Mouse (Mus musculus) common myeloid progenitor, adult 5-6 weeks (primary cell): ENCODE data around the gene Snrpa1. TPM values are rescaled to one million over a fixed set of nuclear protein-coding genes. Genes with fewer than 3 reads are reported as not detected.

Source experiments
- ATAC-seq: replicated peaks from 2 replicates; pipeline ENCODE4 v1.8.0; 2016; ENCODE audit warnings: low read depth, mild to moderate bottlenecking, moderate TSS enrichment, inconsistent platforms; ENCODE audit not compliant: poor library complexity, severe bottlenecking
- total RNA-seq: library from RNA; stranded (forward); fragments of 200-1000, 187-1606 nt; gene quantifications from 2 replicates; pipeline ENCODE4 v1.2.3, GENCODE M21; 2017

Snrpa1 gene
- total RNA-seq, 1 experiment from 2014 or later: 149 TPM

- no peak for ATAC-seq
Observed at GRCm38 (mm10) chr7:66076411-66076810, 17.6 kb downstream of the Snrpa1 start.

- ATAC-seq: peak; percentile 98
Observed at GRCm38 (mm10) chr7:66079364-66080230, 20.8 kb downstream of the Snrpa1 start, which contains the start of gene Selenos. TSS of gene Selenos (plus strand) at chr7:66079649.

GRCm38 (mm10) chr7:66080231-66080613 is 21.4 kb downstream of the Snrpa1 start:
- peak; percentile 27; the same call in 1 of the 2 replicates for ATAC-seq

DNA sequence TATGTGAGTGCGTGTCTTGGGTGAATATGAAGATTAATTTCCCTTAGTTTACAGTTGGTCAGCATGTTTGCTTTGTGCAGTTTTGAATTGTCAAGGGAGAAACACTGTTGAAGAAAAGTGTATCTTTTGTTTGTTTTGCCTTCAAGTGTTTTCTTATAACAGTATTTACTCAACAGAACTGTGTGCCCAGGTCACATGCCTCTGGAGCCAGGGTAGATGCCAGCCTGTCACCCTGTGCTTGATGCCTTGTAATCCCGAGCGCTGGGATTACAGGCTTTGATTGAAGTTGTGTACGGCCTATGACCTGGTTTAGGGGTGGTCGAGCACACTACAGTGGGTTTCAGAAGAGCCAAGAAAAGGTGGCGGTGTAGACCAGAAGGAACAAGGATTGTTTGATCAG is 25.0 kb downstream of the Snrpa1 start:
- no peak for ATAC-seq

DNA sequence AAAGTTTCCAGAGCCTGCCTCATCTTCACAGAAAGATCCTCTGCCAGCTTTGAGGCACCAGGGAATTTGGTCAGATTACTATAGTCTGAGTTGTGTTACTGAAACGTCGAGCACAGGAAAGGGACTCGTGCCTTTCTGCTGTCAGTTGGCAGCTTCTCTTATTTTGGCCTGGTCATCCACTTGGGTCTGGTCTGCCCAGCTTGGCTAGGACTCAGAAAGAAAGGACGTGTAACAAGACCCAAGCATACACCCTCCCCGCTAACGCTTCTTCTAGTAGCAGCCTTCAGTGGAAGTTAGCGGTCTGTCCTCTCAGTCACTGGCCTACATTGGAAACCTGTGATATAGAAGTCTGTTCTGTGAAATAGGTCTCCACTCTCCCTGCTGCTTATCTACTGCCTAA is 25.7 kb downstream of the Snrpa1 start:
- no peak for ATAC-seq

- ATAC-seq: no peak
Observed at GRCm38 (mm10) chr7:66087652-66088051, 28.8 kb downstream of the Snrpa1 start.

GRCm38 (mm10) chr7:66088077-66088476 is 29.3 kb downstream of the Snrpa1 start:
- ATAC-seq: no peak

DNA sequence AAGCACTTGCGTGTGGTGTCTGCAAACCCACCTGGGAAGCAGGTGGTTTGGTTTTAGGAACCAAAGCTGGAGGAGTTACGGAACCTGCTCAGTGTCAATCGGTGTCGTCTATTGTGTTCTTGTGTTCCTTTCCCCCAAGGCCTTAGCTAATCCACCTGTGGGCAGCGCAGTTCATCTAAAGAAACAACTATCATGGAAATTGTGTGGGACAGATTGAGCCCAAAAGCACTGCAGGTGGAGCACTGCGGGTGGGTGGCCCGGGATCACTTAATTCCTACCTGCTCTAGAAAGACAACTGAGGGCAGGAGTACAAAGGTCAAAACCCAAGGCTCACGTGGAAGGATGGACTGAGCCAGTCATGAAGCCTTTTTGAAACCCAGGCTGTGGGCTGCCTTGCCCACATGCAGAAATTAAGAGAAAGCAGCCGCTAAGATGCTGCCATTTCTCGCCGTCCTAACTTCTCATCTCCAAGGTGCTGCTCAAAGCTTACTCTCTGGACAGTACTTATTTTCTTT is 31.9 kb downstream of the Snrpa1 start:
- ATAC-seq: no peak

DNA sequence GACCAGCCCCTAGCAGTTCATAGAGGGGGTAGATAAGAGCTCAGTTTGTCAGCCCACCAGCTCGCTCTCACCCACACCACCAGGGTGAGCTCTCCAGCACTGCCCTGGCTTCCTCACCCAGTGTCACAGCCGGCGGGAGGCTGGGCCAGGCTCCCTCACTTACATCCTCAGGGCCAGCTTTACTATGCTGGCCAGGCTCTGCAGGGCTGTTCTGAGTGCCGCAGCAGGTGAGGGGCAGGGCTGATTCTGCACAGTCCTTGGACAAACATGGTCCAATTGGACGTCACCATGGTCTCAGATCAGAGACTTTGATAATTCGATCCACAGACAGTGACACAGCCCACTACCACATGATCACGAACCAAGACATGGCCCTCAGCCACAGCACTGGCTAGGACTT is 32.8 kb downstream of the Snrpa1 start:
- ATAC-seq: no peak

- ATAC-seq: no peak
Observed at GRCm38 (mm10) chr7:66092656-66093055, 33.9 kb downstream of the Snrpa1 start.

- ATAC-seq: no peak
Observed at GRCm38 (mm10) chr7:66094141-66094540, 35.3 kb downstream of the Snrpa1 start.

DNA sequence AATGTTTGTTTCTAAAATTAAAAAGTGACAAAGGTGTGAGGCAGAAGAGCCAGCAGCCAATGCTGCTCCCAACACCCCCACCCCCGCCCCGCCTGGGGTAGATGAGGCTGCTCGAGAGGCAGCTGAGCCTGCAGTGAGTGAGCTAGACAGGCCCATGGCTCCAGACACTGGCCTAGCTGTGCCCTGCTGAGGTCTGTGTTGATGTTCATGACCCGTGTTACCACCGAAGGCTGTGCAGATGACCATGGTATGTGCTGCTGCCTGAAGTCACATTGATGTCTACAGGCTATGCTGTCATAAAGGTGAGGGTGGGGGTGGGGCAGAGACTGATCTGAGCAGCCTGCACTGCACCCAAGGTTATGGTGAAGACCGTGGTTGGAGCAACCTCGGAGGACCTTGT is 40.0 kb downstream of the Snrpa1 start:
- no peak for ATAC-seq

DNA sequence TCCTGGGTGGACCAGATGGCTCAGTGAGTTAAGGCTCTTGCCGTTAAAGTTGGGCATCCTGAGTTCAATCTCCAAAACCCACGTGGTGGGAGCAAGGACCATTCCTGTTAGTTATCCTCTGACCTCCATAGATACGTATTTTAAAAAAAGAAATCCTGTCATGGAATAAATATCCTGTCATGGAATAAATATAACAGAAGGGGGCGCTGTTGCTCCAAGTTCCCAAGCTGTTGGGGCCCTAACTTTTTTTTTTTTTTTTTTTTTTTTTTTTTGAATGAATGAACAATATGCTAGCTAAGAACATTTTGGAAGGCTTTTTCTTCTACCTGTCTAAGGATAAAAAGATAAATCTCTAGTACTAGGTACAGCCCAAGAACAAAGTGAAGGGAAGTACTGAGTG is 43.1 kb downstream of the Snrpa1 start:
- ATAC-seq: peak; percentile 63; the same call in 1 of the 2 replicates

- ATAC-seq: no peak
Observed at GRCm38 (mm10) chr7:66104531-66104930, 45.7 kb downstream of the Snrpa1 start.

DNA sequence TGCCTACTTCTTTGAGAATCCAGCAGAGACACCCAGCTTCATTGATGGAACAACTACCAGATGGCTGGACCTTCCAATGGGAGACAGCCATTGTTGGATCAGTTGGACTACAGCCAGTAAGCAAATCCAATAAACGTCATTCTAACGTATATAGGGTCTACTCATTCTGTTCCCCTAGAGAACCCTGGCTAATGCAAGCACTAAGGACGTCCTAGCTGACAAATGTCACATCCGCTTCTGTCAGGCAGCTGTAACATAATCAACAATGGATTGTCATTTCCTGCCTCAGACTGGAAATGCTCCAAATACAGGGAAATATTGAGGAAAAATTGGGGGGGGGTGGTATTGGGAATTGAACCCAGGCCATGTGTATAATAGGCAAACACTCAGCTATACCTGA is 47.0 kb downstream of the Snrpa1 start:
- no peak for ATAC-seq

- ATAC-seq: no peak
Observed at GRCm38 (mm10) chr7:66106581-66107056, 47.8 kb downstream of the Snrpa1 start.

GRCm38 (mm10) chr7:66107206-66107605 is 48.4 kb downstream of the Snrpa1 start:
- ATAC-seq: no peak

GRCm38 (mm10) chr7:66107930-66108329 is 49.1 kb downstream of the Snrpa1 start:
- no peak for ATAC-seq

DNA sequence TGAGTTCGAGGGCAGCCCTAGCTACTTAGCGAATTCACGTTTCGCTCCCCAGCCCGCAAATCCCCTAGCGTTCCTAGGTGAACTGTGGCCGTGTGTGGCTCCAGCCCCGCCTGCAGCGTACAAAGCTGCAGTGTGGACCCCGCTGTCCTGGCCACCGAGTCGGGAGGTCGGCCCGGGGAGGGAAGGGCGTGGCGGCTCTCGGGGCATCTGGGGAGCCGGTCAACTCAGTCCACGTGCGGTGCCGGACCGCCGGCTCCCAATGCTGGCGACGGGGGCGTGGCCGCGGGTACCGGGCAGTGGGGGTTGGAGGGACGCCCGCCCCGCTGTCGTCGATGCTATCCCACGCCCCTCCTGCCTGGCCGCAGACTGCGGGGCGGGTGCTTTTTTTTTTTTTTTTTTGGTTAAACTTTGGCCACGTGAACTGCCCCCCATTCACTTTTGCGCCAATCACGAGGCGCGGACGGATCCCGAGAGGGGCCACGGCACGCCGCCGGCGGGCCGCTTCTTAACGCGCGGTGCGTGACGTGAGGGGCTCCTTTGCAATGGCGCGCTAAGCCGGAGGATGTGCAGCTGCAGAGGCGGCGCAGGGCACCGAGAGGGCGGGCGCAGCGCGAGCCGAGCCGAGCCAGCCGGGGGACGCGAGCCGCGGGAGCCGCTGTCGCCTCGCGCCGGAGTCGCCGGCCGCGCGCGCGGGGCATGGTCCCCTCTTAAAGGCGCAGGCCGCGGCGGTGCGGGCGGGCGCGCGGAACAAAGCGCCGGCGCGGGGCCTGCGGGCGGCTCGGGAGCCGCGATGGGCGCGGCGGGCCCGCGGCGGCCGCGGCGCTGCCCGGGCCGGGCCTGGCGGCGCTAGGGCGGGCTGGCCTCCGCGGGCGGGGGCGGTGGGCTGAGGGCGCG is 50.4 kb downstream of the Snrpa1 start, which contains the start of gene Chsy1:
Gene Chsy1, plus strand, starts transcription at position 555 of the 894 bp plus-strand sequence.
- ATAC-seq: peak; percentile 84

GRCm38 (mm10) chr7:66109855-66110635 is 51.2 kb downstream of the Snrpa1 start:
- no peak for ATAC-seq
